Mouse (Mus musculus) heart, adult 9 months (tissue): ENCODE data around the gene Igfbp6.
A peak's percentile ranks its signal among the peaks of the same experiment; 100 is the strongest.

Experiments
- DNase-seq, 2 experiments: peaks; one replicate each; pipeline ENCODE4 v3.0.0; 2022; ENCODE audit warnings: low spot score in 2 of 2

Gene Igfbp6

DNA sequence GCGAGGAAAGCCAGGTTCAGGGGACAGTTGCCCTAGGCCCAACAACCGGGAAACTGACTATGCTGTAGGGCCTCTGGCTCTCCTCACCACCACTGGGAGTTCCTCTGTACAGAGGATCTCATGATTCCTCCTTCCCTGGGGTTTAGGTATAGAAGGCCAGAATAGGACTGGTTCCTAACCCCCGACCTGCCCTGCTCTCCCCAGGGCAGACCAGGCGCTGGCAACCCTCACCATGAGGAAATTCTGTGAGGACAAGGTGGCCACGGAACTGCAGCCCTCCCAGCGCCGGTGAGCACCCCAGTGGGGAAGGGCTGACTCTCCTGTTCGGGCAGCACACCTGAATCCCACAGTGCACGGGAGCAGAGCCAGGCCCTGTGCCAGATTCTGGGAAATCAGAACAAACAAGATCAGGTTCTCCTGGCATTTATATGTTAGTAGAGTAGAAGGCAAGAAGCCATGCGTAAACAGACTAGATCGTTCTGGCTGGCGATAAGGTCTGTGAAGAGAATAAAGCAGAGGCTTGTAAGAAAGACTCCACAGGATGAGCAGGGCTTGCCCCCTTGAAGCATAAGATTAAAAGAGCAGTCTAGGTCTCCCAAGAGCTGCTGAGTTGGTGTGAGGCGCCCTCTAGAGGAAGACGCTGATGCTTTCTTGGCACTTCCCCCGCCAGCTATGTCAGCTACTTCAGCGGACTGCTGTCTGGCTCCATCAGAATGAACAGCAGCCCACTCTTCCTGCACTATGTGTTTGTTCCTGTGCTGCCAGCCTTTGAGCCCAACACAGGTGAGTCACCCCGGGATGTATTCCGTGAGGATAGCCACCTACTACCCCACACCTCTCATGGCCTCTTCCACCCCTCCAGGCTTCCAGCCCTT is 35.3 kb upstream of the Igfbp6 start:
- DNase-seq, result peak; percentile 61 to 79

DNA sequence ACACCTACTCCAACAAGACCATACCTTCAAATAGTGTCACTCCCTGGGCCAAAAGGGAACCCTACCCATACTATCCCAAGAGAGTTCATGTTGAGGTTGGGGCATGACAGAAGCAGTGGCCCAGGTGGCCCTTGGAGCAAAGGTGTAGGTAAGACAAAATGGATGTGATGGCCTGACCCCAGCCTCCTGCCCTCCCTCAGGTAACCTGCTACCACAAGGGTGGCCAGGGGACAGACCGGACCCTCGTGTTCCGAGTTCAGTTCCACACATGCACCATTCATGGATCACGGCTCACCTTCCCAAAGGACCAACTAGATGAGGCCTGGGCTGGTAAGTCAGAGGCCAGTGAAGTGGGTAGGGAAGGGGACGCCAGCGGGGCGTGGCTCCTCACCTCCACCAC is 33.9 kb upstream of the Igfbp6 start:
- no peak for DNase-seq

DNA sequence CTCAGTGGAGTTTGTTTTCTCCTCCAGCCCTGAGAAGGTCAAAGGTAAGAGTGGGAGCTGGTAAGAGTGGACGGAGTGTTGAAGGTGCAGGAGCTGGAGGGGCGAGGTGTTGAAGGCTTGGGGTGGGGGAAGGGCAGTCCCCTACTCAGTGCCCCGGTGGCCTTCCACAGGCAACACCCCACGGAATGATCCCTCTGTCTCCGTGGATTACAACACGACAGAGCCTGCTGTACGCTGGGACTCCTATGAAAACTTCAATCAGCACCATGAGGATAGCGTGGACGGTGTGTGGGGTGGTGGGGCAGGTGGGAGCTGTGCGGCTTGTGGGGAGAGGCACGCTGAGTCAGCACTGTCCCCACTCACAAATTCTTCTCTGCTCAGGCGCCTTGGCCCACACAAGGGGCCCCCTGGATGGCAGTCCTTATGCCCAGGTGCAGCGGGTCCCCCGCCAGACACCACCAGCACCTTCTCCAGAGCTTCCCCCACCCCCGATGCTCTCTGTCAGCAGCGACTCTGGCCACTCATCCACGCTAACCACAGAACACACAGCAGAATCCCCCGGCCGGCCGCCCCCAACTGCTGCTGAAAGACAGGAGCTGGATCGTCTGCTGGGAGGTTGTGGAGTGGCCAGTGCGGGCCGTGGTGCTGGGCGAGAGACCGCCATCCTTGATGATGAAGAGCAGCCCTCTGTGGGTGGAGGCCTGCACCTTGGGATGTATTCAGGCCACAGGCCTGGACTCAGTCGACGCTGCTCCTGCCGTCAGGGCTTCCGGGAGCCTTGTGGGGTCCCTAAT is 33.3 kb upstream of the Igfbp6 start:
- DNase-seq, result no peak

DNA sequence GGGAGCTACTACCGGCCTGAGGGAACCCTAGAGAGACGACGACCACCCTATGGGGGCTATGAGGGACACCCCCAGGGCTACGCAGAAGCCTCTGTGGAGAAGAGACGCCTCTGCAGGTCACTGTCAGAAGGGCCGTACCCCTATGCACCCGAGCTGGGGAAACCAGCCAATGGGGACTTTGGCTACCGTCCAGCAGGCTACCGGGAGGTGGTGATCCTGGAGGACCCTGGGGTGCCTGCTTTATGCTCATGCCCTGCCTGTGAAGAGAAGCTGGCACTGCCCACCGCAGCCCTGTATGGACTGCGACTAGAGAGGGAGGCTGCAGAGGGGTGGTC is 32.7 kb upstream of the Igfbp6 start:
- DNase-seq, result peak in 1 of 2 experiments; percentile 25

DNA sequence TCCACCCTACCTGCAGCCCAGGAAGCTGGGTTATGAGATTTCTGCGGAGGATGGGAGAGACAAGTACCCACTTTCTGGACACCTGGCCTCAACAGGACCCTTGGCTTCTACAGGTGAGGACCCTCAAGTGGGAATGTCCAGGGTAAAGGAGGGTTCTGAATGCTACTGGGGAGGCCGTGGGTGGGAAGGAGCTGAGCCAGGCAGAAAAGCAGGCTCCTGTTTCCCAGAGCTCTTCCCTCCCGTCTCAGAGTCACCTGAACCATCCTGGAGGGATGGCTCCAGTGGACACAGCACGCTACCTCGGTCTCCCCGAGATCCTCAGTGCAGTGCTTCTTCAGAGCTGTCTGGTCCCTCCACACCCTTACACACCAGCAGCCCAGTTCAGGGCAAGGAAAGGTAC is 32.0 kb upstream of the Igfbp6 start:
- no peak for DNase-seq

DNA sequence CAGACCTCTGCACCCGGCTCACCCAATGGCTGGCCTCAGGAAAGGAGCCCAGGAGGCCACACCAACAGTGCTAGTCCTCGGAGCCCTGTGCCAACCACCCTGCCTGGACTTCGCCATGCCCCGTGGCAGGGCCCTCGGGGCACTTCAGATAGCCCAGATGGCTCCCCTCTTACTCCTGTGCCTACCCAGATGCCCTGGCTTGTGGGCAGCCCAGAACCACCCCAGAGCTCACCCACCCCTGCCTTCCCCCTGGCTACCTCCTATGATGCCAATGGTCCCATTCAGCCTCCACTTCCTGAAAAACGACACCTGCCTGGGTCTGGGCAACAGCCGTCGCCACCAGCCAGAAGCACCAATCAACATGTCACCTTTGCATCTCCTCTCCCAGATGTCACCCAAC is 31.3 kb upstream of the Igfbp6 start:
- no peak for DNase-seq

DNA sequence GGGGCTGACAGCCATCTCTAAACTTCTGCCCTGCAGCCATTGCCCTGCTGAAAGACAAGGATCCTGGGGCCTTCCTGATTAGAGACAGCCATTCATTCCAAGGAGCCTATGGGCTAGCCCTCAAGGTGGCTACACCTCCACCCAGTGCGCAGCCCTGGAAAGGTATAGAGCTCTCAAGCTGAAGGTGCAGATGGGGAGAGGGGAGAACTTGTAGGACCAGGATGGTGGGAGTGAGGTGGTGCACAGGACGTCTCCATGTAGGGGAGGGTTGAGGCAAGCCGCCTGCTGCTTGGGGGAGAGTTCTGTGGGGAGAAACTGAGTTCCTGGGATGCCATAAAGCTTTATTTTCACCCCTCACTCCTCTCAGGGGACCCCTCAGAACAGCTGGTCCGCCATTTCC is 30.5 kb upstream of the Igfbp6 start:
- DNase-seq, result no peak

DNA sequence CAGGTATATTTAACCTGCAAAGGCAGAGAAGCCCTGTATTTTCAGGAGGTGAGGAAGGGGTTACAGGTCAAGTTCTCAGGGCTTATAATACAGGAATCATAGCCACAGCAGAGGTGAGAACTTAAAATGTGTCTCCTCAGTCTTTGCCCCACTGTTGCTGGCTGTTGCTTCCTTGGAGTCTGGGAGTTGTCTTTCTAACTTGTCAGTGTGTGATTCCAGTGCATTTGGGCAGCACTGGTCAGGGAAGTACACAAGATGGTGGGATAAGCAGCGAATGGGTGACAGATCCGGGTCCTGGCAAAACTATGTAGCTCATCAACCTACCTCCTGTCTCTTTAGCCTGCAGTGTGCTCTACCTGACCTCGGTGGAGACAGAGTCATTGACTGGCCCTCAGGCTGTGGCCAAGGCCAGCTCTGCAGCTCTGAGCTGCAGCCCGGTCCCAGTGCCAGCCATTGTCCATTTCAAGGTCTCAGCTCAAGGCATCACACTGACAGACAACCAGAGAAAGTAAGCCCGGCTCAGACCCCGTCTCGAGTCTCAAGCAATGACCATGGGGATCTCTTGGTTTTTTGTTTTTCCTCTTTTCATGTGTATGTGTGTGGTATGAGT is 29.4 kb upstream of the Igfbp6 start:
- DNase-seq, result no peak

DNA sequence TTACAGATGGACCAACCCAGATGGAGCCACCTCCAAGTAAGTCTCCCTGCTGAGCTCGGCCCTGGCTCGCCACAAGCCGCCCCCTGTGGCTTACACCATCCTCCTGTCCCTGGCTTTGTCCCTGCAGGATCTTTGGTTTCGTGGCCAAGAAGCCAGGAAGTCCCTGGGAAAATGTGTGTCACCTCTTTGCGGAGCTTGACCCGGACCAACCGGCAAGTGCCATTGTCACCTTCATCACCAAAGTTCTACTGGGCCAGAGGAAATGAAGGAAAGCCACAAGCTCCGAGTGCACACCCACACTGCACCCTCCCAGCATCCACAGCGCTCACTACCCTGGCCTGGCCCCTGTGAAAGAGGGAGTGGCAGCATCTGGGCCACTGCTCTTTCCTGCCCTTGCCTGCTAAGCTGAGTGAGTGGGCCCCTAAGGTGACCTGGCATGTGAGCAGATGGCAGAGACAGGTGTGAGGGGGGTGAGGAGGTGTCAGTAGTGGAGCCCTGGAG is 28.4 kb upstream of the Igfbp6 start:
- peak; percentile 26 to 36 for DNase-seq

DNA sequence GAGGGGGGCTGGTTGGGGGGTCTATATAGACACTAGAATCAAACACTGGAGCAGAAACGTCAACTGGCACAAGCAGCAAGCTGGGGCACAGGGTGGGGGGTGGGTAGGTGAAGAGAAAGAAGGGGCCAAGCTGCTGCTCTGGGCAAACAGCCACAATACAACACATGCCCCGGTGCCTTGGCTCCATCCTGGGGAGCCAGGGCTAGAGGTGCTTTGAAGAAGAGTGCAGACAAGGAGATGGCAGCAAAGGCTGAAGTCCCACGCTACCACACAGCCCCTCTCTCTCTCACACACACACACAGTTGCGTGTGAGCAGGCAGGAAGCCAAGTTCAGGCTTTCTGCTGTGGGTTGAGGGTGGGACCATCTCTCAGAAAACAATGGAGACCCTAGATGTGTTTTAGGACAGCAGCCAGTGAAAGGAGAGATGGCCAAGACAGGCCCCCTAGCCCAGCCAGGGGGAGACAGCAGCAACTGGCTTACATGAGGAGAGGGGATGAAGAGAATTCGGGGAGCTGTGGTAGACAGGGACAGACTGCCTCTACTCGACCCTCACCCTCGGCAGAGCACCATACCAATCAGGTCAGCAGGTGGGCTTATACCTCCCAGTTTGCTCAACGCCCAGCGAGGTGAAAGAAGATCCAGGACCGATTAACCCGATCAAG is 27.3 kb upstream of the Igfbp6 start:
- peak; percentile 19 to 35 for DNase-seq

DNA sequence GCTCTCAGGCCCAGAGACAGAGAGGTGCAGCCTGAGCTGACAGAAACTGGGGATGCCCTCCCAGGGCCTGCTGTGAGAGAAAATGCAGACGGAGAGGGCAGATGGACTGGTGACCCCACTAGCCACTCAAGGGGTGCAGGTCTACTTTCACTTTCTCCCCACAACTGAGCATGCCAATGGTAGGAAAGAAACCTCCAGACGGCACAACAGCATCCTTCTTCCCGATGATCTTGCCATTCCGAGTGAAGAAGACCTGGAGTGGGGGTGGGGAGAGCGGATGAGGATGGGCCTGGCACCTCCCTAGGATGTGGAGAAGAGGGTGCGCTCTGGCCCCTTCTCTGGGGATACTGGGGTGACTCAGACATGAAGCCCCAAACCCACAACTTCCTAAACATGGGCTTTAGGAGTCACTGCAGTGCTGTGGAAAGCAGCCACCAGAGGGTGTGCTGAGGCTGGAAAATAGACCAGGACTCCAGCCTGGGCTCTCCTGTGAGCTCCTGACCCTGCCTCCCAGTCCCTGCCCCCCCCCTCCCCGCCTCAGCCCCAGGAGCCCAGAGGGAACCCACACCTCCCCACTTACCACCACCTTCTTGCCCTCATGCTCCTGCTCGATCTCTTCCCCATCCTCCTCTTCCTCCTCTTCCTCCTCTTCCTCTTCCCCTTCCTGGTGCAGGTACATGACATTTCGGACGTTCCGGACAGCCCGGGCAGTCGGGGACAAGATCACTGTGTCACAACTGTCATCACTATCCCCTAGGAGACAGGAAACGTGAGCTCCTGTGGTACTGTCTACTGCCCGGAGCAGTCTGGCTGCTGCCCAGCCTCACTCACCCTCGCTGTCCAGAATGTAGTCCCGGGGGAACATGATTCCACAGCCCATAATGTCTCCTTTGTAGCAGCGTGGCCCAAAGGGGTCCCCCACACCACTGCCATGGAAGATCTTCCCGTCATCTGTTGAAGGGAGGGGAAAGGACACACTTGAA is 26.4 kb upstream of the Igfbp6 start:
- DNase-seq, result peak; percentile 53 to 56

DNA sequence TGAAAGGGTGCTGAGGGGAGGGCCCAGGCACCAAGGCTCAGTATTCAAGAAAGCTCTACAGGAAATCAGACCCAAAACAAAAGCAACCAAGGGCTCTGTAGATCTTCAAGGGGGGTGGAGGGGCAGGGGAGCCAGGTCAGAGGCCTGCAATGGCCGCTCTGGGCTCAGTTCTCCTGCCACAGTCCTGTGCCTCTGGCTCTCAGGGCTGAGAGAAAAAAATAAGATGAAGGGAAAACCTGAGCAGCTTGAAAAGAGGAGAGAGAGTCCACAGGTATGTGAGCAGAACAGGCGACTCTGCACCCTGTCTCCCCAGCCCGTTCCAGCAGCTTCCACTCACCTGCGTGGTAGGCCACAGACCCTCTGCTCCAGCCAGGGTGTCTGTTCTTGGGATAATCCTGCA is 25.6 kb upstream of the Igfbp6 start:
- no peak for DNase-seq

DNA sequence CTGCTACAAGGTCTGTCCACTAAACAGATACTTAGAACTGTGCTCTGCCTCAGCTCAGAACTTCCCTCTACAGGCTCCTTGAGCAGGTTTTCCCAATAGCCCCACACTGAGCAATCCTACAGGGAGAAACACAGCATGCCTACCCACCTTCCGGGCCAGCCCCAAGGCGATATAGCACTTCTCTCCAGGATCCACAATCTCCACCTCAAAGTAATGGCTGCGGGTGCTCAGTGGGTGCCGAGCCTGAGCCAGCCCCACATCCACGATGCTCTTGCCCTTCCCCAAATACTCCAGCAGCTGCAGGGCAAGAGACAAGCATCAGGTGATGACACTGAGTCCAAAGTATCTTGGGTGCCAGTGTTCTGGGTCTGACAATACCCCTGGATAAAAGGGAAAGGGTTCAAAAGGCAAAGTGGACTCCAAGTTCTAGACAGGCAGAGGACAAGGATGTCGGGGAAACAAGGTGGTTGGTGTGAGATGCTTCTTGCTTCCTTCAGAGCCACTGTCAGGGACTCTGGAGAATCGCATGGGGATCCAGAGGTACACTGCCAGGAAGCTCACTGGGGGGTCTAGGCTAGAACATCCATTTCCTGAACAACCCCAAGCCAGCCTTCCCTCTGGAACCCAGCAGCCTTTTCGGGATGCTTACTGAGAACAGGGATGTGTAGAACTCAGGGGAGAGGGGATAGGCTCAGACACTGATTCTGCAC is 24.9 kb upstream of the Igfbp6 start:
- DNase-seq, result no peak

DNA sequence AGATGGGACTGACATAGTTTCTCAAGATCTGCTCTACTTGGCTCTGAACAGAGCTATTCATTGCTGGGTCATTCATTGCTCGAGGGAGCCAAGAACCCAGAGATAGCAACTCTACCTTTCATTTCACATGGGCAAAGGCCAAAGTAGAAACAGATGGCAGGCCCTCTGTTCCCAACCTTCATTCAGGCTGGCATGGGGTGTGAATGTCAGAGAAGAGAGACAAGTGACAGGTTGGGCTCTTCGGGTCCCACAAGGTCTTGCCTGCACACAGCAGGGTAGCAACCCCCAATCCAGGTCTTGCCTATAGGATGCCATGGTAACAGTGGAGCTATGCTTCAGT is 24.4 kb upstream of the Igfbp6 start:
- DNase-seq, result peak; percentile 46 to 49

DNA sequence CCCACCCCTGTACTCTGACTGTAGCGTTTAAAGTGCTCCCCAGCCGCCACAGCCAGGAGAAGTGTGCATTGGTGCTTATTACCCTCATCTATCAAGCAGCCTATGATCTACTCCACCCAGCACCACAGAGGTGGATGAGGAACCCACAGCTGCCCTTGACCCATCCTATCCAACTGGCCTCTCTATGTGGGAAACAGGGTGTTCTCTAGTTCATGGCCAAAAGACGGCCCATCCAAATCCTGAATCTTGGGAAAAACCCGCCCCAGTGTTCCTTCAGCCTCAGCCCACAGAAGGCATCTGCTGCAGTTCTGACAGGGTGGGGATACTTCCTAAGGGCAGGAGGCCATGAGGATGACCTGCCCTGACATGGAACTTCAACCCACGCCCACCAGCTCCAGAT is 23.6 kb upstream of the Igfbp6 start:
- peak; percentile 64 to 76 for DNase-seq

DNA sequence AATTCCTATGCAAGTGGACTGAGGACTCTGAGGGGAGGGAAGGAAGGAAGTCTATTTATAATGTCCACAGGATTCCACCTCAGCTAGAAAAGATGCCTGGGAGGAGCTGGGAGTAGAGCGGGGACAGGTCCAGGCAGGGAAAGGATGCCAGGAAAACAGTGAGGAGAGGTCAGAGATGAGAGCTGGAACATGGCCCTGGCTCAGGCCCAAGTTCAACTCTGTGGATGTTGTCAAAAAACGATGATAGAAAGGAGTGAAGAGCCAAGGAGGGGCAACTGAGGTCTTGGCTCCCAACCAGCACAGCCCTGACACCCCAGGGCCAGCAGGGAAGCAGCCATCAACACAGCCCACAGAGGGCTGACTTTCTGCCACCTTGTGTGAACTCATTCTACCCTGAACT is 17.9 kb upstream of the Igfbp6 start:
- peak; percentile 73 to 77 for DNase-seq

DNA sequence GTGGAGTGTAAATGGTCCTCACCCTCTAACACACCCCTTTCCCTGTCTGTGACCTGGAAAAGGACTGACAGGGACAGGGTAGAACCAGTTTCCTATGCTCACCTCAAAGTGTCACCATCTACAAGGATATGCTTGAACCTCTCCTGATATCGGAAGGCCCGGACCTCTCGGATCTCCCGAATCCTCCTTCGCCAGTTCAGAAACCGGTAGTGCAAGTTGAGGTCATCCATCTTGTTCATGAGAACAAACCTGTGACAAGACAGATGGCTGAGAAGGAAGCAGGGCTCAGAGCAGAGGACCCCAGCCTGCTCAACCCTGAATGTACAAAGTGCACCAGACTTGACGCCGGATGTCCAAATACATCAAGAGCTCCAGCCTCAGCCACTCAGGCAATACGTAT is 10.8 kb upstream of the Igfbp6 start:
- DNase-seq, result no peak

DNA sequence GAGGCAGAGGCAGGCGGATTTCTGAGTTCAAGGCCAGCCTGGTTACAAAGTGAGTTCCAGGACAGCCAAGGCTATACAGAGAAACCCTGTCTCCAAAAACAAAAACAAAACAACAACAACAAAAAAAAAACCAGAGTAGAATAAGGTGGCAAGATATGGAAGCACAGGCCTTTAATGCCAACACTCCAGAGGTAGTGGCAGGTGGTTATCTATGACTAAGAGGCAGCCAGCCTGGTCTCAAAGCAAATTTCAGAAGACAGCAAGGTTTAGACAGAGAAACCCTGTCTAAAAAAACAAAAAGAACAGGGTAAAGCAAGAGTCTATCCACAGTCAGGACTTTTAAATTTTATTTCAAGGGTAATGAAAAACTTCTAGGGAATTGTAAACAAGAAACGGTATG is 9.5 kb upstream of the Igfbp6 start:
- DNase-seq, result no peak

DNA sequence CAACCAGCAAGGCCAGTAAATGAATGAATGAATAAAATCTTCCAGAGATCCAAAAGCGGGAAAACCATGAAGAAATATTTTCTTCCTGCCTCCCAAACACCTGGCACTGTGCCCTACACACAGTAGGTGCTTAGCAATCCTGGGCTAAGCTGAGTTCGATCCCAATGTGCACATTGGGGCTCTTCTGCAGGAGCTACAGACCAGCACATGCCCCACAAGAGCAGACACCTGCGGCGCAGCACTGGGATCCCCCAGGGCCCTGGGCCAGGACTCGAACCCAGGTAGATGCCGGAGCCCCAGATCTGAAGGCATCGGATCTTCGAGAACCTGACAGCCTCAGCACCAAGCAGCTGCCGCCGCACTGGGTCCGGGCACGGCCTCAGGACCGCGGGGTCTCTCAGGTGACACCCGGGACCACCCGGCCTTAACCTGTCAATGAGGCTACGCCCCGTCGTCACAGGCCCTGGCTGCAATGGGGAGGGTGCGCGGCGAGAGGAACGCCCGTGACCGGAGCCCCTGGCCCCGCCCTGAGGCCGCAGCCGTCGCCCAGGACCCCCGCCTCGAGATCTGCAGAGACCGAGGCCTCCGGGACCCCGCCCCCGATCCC is 8.5 kb upstream of the Igfbp6 start:
- DNase-seq, result no peak
